20 mouse cellular contexts compared by ENCODE assay signal in the genomic region with DNA sequence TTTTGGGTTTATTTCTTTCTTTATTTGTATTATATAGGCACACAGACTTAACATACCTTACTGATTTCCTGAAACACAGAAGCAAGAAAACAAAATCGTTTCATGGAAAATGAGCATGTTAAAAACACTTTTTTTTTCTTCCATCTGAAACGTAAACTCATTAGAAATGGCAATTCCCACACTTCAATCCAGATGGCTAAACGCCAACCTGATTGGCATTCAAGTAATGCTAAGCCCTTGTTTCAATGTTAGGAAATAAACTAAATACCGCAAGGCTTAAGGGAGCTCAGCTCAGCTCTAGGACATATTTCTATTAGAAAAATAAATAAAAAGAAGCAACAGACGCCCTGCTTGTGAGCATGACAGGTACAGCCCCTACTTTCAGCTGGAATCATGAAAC. TPM values are rescaled to one million over a fixed set of nuclear protein-coding genes. Genes with fewer than 3 reads are reported as not detected.
DNase-seq lines count a peak whose midpoint lies in the region; ATAC-seq and TF ChIP-seq lines count a peak whose summit lies in the region.
"Had no signal": no experiment of that assay in that cellular context is flagged by ENCODE, and none has a peak within 500 bp of the region (broad histone marks: within the 10 kb centered on the region; RNA-seq: fewer than 3 reads in every experiment).

No protein-coding gene starts in this region.

- no peak for ATAC-seq in forebrain, postnatal 0 days
- no peak for ATAC-seq in forebrain, embryonic 12.5 days (ENCODE audit: low FRiP score)
- ATAC-seq in hindbrain, postnatal 0 days: no peak
- no peak for ATAC-seq in hindbrain, embryonic 12.5 days (ENCODE audit: low FRiP score)
- ATAC-seq in midbrain, embryonic 14.5 days (ENCODE audit: low FRiP score, low TSS enrichment): no peak
- no peak for ATAC-seq in midbrain, embryonic 11.5 days (ENCODE audit: low FRiP score)
- ATAC-seq: forebrain, embryonic 16.5 days; inflammation-experienced regulatory T-cells, adult 6 months; lung, postnatal 0 days had no signal

- no peak overlapping the region for H3K9ac ChIP-seq in forebrain, postnatal 0 days
- H3K9ac ChIP-seq in forebrain, embryonic 12.5 days: no peak overlapping the region
- H3K9ac ChIP-seq in hindbrain, postnatal 0 days (replicated peaks; ENCODE audit: low read length): no peak overlapping the region
- H3K9ac ChIP-seq in hindbrain, embryonic 12.5 days: no peak overlapping the region
- H3K9ac ChIP-seq in midbrain, embryonic 14.5 days (replicated peaks; ENCODE audit: low read length): no peak overlapping the region
- H3K9ac ChIP-seq in midbrain, embryonic 11.5 days (ENCODE audit: low read length): no peak overlapping the region
- H3K9ac ChIP-seq: embryonic facial prominence, embryonic 12.5 days; heart, embryonic 12.5 days; kidney, embryonic 15.5 days had no signal

- H3K4me1 ChIP-seq in forebrain, postnatal 0 days (ENCODE audit: insufficient read depth): no peaks in the 10 kb centered on the region
- no peaks in the 10 kb centered on the region; the same call in 1 of the 2 replicates for H3K4me1 ChIP-seq in forebrain, embryonic 12.5 days
- no peaks in the 10 kb centered on the region for H3K4me1 ChIP-seq in hindbrain, postnatal 0 days (ENCODE audit: insufficient read depth, low read length)
- H3K4me1 ChIP-seq in hindbrain, embryonic 12.5 days: no peaks in the 10 kb centered on the region
- H3K4me1 ChIP-seq in midbrain, embryonic 14.5 days (ENCODE audit: control insufficient read depth, insufficient read depth, low read length): no peaks in the 10 kb centered on the region
- peaks cover 2% of the 10 kb centered on the region; the same call in 1 of the 2 replicates for H3K4me1 ChIP-seq in midbrain, embryonic 11.5 days (ENCODE audit: control insufficient read depth, insufficient read depth, low read length)
- H3K4me1 ChIP-seq: heart, embryonic 12.5 days had no signal

- no peak overlapping the region for H3K4me2 ChIP-seq in forebrain, postnatal 0 days (ENCODE audit: low read depth)
- H3K4me2 ChIP-seq in forebrain, embryonic 12.5 days: no peak overlapping the region
- no peak overlapping the region for H3K4me2 ChIP-seq in hindbrain, postnatal 0 days (ENCODE audit: low read depth, low read length)
- H3K4me2 ChIP-seq in hindbrain, embryonic 12.5 days (replicated peaks): no peak overlapping the region
- H3K4me2 ChIP-seq in midbrain, embryonic 14.5 days (ENCODE audit: low read length): no peak overlapping the region
- no peak overlapping the region for H3K4me2 ChIP-seq in midbrain, embryonic 11.5 days
- H3K4me2 ChIP-seq: embryonic facial prominence, embryonic 12.5 days; heart, embryonic 12.5 days; kidney, embryonic 15.5 days; liver, embryonic 11.5 days had no signal

- no peak for TF ChIP-seq CTCF in forebrain, postnatal 0 days (IDR thresholded peaks at IDR 0.05; ENCODE audit: low read depth)
- TF ChIP-seq CTCF in hindbrain, postnatal 0 days (IDR thresholded peaks at IDR 0.05; ENCODE audit: low read depth): no peak

- WGBS in forebrain, postnatal 0 days: 15% methylated on average over 5 of the region's 5 CpGs
- 60% methylated on average over 5 of the region's 5 CpGs for WGBS in forebrain, embryonic 12.5 days
- WGBS in hindbrain, postnatal 0 days: 27% methylated on average over 5 of the region's 5 CpGs
- 78% methylated on average over 5 of the region's 5 CpGs for WGBS in hindbrain, embryonic 12.5 days
- 52% methylated on average over 5 of the region's 5 CpGs for WGBS in midbrain, embryonic 14.5 days
- 72% methylated on average over 5 of the region's 5 CpGs for WGBS in midbrain, embryonic 11.5 days

- H3K36me3 ChIP-seq in forebrain, postnatal 0 days (ENCODE audit: insufficient read depth): no peaks in the 10 kb centered on the region
- no peaks in the 10 kb centered on the region for H3K36me3 ChIP-seq in forebrain, embryonic 12.5 days (replicated peaks)
- H3K36me3 ChIP-seq in hindbrain, postnatal 0 days (ENCODE audit: insufficient read depth, low read length): no peaks in the 10 kb centered on the region
- H3K36me3 ChIP-seq in hindbrain, embryonic 12.5 days: no peaks in the 10 kb centered on the region
- no peaks in the 10 kb centered on the region for H3K36me3 ChIP-seq in midbrain, embryonic 14.5 days (ENCODE audit: control insufficient read depth, insufficient read depth, low read length)
- no peaks in the 10 kb centered on the region for H3K36me3 ChIP-seq in midbrain, embryonic 11.5 days (ENCODE audit: control insufficient read depth, insufficient read depth, low read length)
- H3K36me3 ChIP-seq: embryonic facial prominence, embryonic 12.5 days; heart, embryonic 12.5 days; kidney, embryonic 15.5 days; midbrain, embryonic 10.5 days had no signal

- DNase-seq in forebrain, postnatal 0 days: peak; percentile 68
- peak; percentile 72 for DNase-seq in hindbrain, postnatal 0 days (ENCODE audit: low spot score)
- DNase-seq in midbrain, embryonic 14.5 days: peak; percentile 67
- DNase-seq in midbrain, embryonic 11.5 days (ENCODE audit: low spot score, missing footprints): no peak
- peak; percentile 49 for DNase-seq in fat pad, adult 2 months (ENCODE audit: extremely low read depth, low read depth, low spot score)
- DNase-seq in thymus, postnatal 25 days: no peak
- DNase-seq: adrenal gland, adult 8-10 months; gastrocnemius, postnatal 10 days; layer of hippocampus, adult 9-11 months; thymus, postnatal 14 days had no signal

- H3K4me3 ChIP-seq in forebrain, postnatal 0 days (ENCODE audit: low read depth, low read length): no peak overlapping the region
- no peak overlapping the region for H3K4me3 ChIP-seq in forebrain, embryonic 12.5 days (replicated peaks)
- no peak overlapping the region for H3K4me3 ChIP-seq in hindbrain, postnatal 0 days (ENCODE audit: low read length)
- H3K4me3 ChIP-seq in hindbrain, embryonic 12.5 days: no peak overlapping the region
- H3K4me3 ChIP-seq in midbrain, embryonic 14.5 days (replicated peaks; ENCODE audit: low read depth, low read length): no peak overlapping the region
- no peak overlapping the region for H3K4me3 ChIP-seq in midbrain, embryonic 11.5 days (ENCODE audit: low read depth, low read length)
- H3K4me3 ChIP-seq: embryonic facial prominence, embryonic 12.5 days; heart, embryonic 12.5 days; kidney, embryonic 15.5 days; midbrain, embryonic 10.5 days had no signal

- no peak overlapping the region for H3K27ac ChIP-seq in forebrain, postnatal 0 days (ENCODE audit: low read depth, low read length)
- H3K27ac ChIP-seq in forebrain, embryonic 12.5 days: no peak overlapping the region
- H3K27ac ChIP-seq in hindbrain, postnatal 0 days: peak overlapping the region; percentile 17; the same call in 1 of the 2 replicates
- H3K27ac ChIP-seq in hindbrain, embryonic 12.5 days: no peak overlapping the region
- no peak overlapping the region for H3K27ac ChIP-seq in midbrain, embryonic 14.5 days (replicated peaks; ENCODE audit: low read depth, low read length)
- no peak overlapping the region for H3K27ac ChIP-seq in midbrain, embryonic 11.5 days (ENCODE audit: low read depth, low read length)
- H3K27ac ChIP-seq: embryonic facial prominence, embryonic 12.5 days; kidney, embryonic 15.5 days; midbrain, embryonic 10.5 days had no signal

- no peaks in the 10 kb centered on the region for H3K9me3 ChIP-seq in forebrain, postnatal 0 days (ENCODE audit: low read length)
- 0 out of 2 replicates have a peak, but pooled peaks cover 3% of the 10 kb centered on the region for H3K9me3 ChIP-seq in forebrain, embryonic 12.5 days
- no peaks in the 10 kb centered on the region for H3K9me3 ChIP-seq in hindbrain, postnatal 0 days (ENCODE audit: low read length)
- peaks cover 8% of the 10 kb centered on the region; the same call in 1 of the 2 replicates for H3K9me3 ChIP-seq in hindbrain, embryonic 12.5 days (replicated peaks)
- no peaks in the 10 kb centered on the region; the same call in 1 of the 2 replicates for H3K9me3 ChIP-seq in midbrain, embryonic 14.5 days (ENCODE audit: control insufficient read depth, low read length)
- H3K9me3 ChIP-seq in midbrain, embryonic 11.5 days (ENCODE audit: control insufficient read depth, low read length): no peaks in the 10 kb centered on the region; the same call in 1 of the 2 replicates
- H3K9me3 ChIP-seq: midbrain, embryonic 10.5 days had no signal

- no peaks in the 10 kb centered on the region for H3K27me3 ChIP-seq in forebrain, postnatal 0 days (ENCODE audit: insufficient read depth, low read length)
- 0 out of 2 replicates have a peak, but pooled peaks cover 2% of the 10 kb centered on the region for H3K27me3 ChIP-seq in forebrain, embryonic 12.5 days
- H3K27me3 ChIP-seq in hindbrain, postnatal 0 days (ENCODE audit: insufficient read depth, low read length): no peaks in the 10 kb centered on the region
- 0 out of 2 replicates have a peak, but pooled peaks cover 2% of the 10 kb centered on the region for H3K27me3 ChIP-seq in hindbrain, embryonic 12.5 days
- H3K27me3 ChIP-seq in midbrain, embryonic 14.5 days (ENCODE audit: control insufficient read depth, insufficient read depth, low read length): no peaks in the 10 kb centered on the region
- H3K27me3 ChIP-seq in midbrain, embryonic 11.5 days (ENCODE audit: control insufficient read depth, insufficient read depth, low read length): no peaks in the 10 kb centered on the region
- H3K27me3 ChIP-seq: embryonic facial prominence, embryonic 12.5 days; heart, embryonic 12.5 days; kidney, embryonic 15.5 days had no signal

RNA-seq across cellular contexts. Expression of gene Ablim1, which starts 32.1 kb away (rescaled TPM):
- 76.9 and 78.5 TPM in 2 replicates for total RNA-seq in forebrain, postnatal 0 days (2014; rRNA removed)
- polyA plus RNA-seq in forebrain, postnatal 0 days (2015; fragmentation: Nextera tagmentation; extraction: Ambion mirVana): 46.2 and 47.8 TPM in 2 replicates
- 16.5 and 17.7 TPM in 2 replicates for polyA plus RNA-seq in forebrain, embryonic 12.5 days (2016; fragmentation: Nextera tagmentation; extraction: Ambion mirVana)
- total RNA-seq in hindbrain, postnatal 0 days (2014; rRNA removed): 71.7 and 110 TPM in 2 replicates
- polyA plus RNA-seq in hindbrain, postnatal 0 days (2015; fragmentation: Nextera tagmentation; extraction: Ambion mirVana): 43.0 and 44.7 TPM in 2 replicates
- 26.6 and 30.9 TPM in 2 replicates for polyA plus RNA-seq in hindbrain, embryonic 12.5 days (2016; fragmentation: Nextera tagmentation; extraction: Ambion mirVana)
- polyA plus RNA-seq in midbrain, embryonic 14.5 days (2014; fragmentation: Nextera tagmentation; extraction: Ambion mirVana): 44.4 and 52.8 TPM in 2 replicates
- 18.3 and 21.7 TPM in 2 replicates for polyA plus RNA-seq in midbrain, embryonic 11.5 days (2014; fragmentation: Nextera tagmentation; extraction: Ambion mirVana)

Comparison
In these comparisons a context has a peak if more than half of its experiments do, and no peak if none do; other contexts are left out.
1. DNase-seq: peak in forebrain, postnatal 0 days (single experiment), hindbrain, postnatal 0 days (single experiment), midbrain, embryonic 14.5 days (single experiment) and fat pad, adult 2 months (single experiment); none in midbrain, embryonic 11.5 days (single experiment) and thymus, postnatal 25 days (single experiment).